Mouse (Mus musculus): Measurements from ENCODE around the gene Il16. TPM values are rescaled to one million over a fixed set of nuclear protein-coding genes. Genes with fewer than 3 reads are reported as not detected.

Il16 gene
- polyA plus RNA-seq, 1 experiment: not detected

DNA sequence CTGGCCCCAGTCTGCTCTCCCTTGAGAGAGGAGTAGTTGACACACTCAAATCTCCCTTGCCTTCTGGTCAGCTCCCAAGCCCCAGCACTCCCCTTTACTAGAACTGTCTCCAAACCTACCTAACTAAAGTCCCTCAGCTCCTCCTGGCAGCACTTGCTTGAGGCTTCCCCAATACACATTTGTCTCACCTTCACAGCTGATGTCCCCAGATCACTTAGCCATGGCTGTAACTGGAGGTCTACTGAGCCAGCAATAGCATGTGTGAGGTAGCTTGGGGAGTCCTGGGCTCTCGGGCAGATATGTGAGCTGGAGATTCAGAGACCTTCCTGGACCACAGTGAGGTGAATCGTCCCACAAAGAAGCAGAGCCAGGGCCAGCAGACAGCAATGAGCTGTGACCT, 33.0 kb upstream of the Il16 start:
- H3K4me3 ChIP-seq (ENCODE audit: low read depth, low read length): no peak overlapping the region
- no peaks in the 10 kb centered on the region for H3K27me3 ChIP-seq (ENCODE audit: control insufficient read depth, insufficient read depth, low read length, poor library complexity, severe bottlenecking)
- H3K27ac ChIP-seq (ENCODE audit: insufficient read depth, low read length): no peak overlapping the region
- H3K4me1 ChIP-seq (ENCODE audit: control insufficient read depth, insufficient read depth, low read length): no peaks in the 10 kb centered on the region
- no peaks in the 10 kb centered on the region for H3K9me3 ChIP-seq (replicated peaks; ENCODE audit: control insufficient read depth, insufficient read depth, low read length, poor library complexity, severe bottlenecking)
- no peak for TF ChIP-seq POLR2A (IDR thresholded peaks at IDR 0.05; ENCODE audit: insufficient read depth, low read length)
- no peak for TF ChIP-seq CTCF (IDR thresholded peaks at IDR 0.05; ENCODE audit: low read depth, low read length)
- TF ChIP-seq EP300 (IDR thresholded peaks at IDR 0.05; ENCODE audit: insufficient read depth, low read depth, low read length): no peak
- H3K36me3 ChIP-seq (ENCODE audit: control insufficient read depth, insufficient read depth, low read length, poor library complexity, severe bottlenecking): no peaks in the 10 kb centered on the region
- H3K9ac ChIP-seq (ENCODE audit: low read depth, poor library complexity, severe bottlenecking): no peak overlapping the region

DNA sequence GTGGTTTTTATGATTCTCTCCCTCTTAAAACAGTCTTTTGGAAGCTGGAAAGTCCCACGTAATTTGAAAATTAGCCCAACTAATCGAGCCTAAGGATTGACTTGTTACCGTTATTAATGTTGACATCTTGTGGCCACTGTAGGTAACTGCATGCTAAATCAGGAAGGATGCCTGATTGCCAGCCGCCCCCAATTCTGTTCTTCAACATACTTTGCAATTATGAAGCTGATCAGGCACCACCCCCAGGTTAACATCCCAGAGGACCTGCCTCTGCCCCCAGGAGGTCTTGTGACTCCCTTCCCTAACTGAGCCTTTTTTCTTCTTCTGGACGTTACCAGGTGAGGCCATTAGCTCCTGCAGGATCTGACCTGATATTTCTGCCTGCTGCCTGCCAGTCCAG, 29.2 kb upstream of the Il16 start:
- H3K36me3 ChIP-seq (ENCODE audit: control insufficient read depth, insufficient read depth, low read length, poor library complexity, severe bottlenecking): no peaks in the 10 kb centered on the region
- H3K27me3 ChIP-seq (ENCODE audit: control insufficient read depth, insufficient read depth, low read length, poor library complexity, severe bottlenecking): no peaks in the 10 kb centered on the region
- no peak overlapping the region for H3K9ac ChIP-seq (ENCODE audit: low read depth, poor library complexity, severe bottlenecking)
- TF ChIP-seq CTCF (IDR thresholded peaks at IDR 0.05; ENCODE audit: low read depth, low read length) (no peak), EP300 (IDR thresholded peaks at IDR 0.05; ENCODE audit: insufficient read depth, low read depth, low read length) (no peak), POLR2A (IDR thresholded peaks at IDR 0.05; ENCODE audit: insufficient read depth, low read length) (no peak)
- H3K4me1 ChIP-seq (ENCODE audit: control insufficient read depth, insufficient read depth, low read length): no peaks in the 10 kb centered on the region
- no peaks in the 10 kb centered on the region for H3K9me3 ChIP-seq (replicated peaks; ENCODE audit: control insufficient read depth, insufficient read depth, low read length, poor library complexity, severe bottlenecking)
- H3K4me3 ChIP-seq (ENCODE audit: low read depth, low read length): no peak overlapping the region
- no peak overlapping the region for H3K27ac ChIP-seq (ENCODE audit: insufficient read depth, low read length)

- no peaks in the 10 kb centered on the region for H3K36me3 ChIP-seq (ENCODE audit: control insufficient read depth, insufficient read depth, low read length, poor library complexity, severe bottlenecking)
- H3K9ac ChIP-seq (ENCODE audit: low read depth, poor library complexity, severe bottlenecking): no peak overlapping the region
- no peaks in the 10 kb centered on the region for H3K27me3 ChIP-seq (ENCODE audit: control insufficient read depth, insufficient read depth, low read length, poor library complexity, severe bottlenecking)
- no peak overlapping the region for H3K4me3 ChIP-seq (ENCODE audit: low read depth, low read length)
- no peaks in the 10 kb centered on the region for H3K9me3 ChIP-seq (replicated peaks; ENCODE audit: control insufficient read depth, insufficient read depth, low read length, poor library complexity, severe bottlenecking)
- no peak overlapping the region for H3K27ac ChIP-seq (ENCODE audit: insufficient read depth, low read length)
- no peaks in the 10 kb centered on the region for H3K4me1 ChIP-seq (ENCODE audit: control insufficient read depth, insufficient read depth, low read length)
- no peak for TF ChIP-seq POLR2A (IDR thresholded peaks at IDR 0.05; ENCODE audit: insufficient read depth, low read length)
- no peak for TF ChIP-seq CTCF (IDR thresholded peaks at IDR 0.05; ENCODE audit: low read depth, low read length)
- no peak for TF ChIP-seq EP300 (IDR thresholded peaks at IDR 0.05; ENCODE audit: insufficient read depth, low read depth, low read length)
Measured at GRCm38 (mm10) chr7:83763674-83764073, 18.1 kb upstream of the Il16 start.

DNA sequence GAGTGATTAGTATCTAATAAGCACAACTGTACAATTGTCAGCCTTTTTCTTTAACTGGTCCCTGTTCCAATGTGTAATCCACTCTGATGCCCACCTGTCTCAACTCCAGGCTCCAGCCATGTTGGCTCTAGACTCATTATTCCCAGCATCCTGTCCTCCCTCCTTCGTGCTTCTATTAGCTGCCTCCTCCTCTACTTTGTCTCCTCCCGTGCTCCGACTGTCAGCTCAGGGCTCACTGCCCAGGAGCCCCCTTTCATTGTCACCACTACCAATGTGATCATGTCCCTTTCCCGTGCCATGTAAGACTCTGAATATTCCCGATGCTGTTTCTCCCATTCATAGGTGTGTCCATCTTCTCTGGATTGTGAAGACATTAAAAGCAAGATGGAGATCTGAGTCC, 16.8 kb upstream of the Il16 start:
- TF ChIP-seq POLR2A (IDR thresholded peaks at IDR 0.05; ENCODE audit: insufficient read depth, low read length) (no peak), EP300 (IDR thresholded peaks at IDR 0.05; ENCODE audit: insufficient read depth, low read depth, low read length) (no peak), CTCF (IDR thresholded peaks at IDR 0.05; ENCODE audit: low read depth, low read length) (no peak)
- Histone ChIP-seq H3K27me3 (ENCODE audit: control insufficient read depth, insufficient read depth, low read length, poor library complexity, severe bottlenecking) (no peaks in the 10 kb centered on the region; the same call in 1 of the 2 replicates), H3K4me3 (ENCODE audit: low read depth, low read length) (no peak overlapping the region), H3K27ac (ENCODE audit: insufficient read depth, low read length) (no peak overlapping the region), H3K4me1 (ENCODE audit: control insufficient read depth, insufficient read depth, low read length) (no peaks in the 10 kb centered on the region), H3K9ac (ENCODE audit: low read depth, poor library complexity, severe bottlenecking) (no peak overlapping the region), H3K9me3 (replicated peaks; ENCODE audit: control insufficient read depth, insufficient read depth, low read length, poor library complexity, severe bottlenecking) (no peaks in the 10 kb centered on the region), H3K36me3 (ENCODE audit: control insufficient read depth, insufficient read depth, low read length, poor library complexity, severe bottlenecking) (no peaks in the 10 kb centered on the region)

DNA sequence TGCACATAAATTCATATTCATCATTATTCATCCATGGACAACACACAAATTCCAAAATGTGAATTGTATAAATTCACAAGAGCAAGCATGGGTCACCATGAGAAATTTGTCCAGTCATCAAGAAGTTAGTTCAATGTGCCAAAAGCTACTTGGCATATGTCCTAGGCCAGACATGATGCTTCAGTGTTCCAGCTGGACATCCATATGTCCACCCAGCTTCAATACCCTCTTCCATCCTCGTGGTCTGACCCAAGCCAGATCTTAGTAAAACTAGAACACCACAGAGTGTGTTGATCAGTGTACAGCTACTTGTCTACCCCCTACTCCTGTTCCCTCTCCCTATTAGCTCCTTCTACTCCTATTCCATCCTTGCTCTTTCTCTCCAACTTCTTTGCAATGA, 5.5 kb upstream of the Il16 start:
- Histone ChIP-seq H3K27ac (ENCODE audit: insufficient read depth, low read length) (no peak overlapping the region), H3K9me3 (replicated peaks; ENCODE audit: control insufficient read depth, insufficient read depth, low read length, poor library complexity, severe bottlenecking) (no peaks in the 10 kb centered on the region), H3K4me1 (ENCODE audit: control insufficient read depth, insufficient read depth, low read length) (no peaks in the 10 kb centered on the region), H3K36me3 (ENCODE audit: control insufficient read depth, insufficient read depth, low read length, poor library complexity, severe bottlenecking) (no peaks in the 10 kb centered on the region), H3K9ac (ENCODE audit: low read depth, poor library complexity, severe bottlenecking) (no peak overlapping the region), H3K4me3 (ENCODE audit: low read depth, low read length) (no peak overlapping the region), H3K27me3 (ENCODE audit: control insufficient read depth, insufficient read depth, low read length, poor library complexity, severe bottlenecking) (no peaks in the 10 kb centered on the region)
- TF ChIP-seq EP300 (IDR thresholded peaks at IDR 0.05; ENCODE audit: insufficient read depth, low read depth, low read length): no peak
- no peak for TF ChIP-seq POLR2A (IDR thresholded peaks at IDR 0.05; ENCODE audit: insufficient read depth, low read length)
- TF ChIP-seq CTCF (IDR thresholded peaks at IDR 0.05; ENCODE audit: low read depth, low read length): no peak

DNA sequence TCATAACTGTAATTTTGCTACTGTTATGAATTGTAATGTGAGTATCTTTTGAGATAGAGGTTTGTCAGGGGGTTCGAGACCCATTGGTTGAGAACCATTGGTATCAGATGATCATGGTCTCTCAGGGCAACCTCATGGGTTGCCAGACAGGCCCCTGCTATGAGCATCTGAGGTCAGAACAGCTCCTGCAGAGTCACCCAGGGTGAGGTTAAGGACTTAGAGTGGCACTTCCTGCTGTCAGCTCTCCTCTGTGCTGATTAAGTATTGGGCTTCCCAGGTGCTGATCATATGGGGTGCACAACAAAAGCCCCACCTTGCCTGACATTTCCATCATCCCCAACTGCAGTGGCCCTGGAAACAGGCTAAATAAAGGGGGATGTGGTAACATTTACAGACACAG, 2.9 kb upstream of the Il16 start:
- Histone ChIP-seq H3K27ac (ENCODE audit: insufficient read depth, low read length) (no peak overlapping the region), H3K9me3 (replicated peaks; ENCODE audit: control insufficient read depth, insufficient read depth, low read length, poor library complexity, severe bottlenecking) (no peaks in the 10 kb centered on the region), H3K4me1 (ENCODE audit: control insufficient read depth, insufficient read depth, low read length) (no peaks in the 10 kb centered on the region), H3K9ac (ENCODE audit: low read depth, poor library complexity, severe bottlenecking) (no peak overlapping the region), H3K27me3 (ENCODE audit: control insufficient read depth, insufficient read depth, low read length, poor library complexity, severe bottlenecking) (no peaks in the 10 kb centered on the region), H3K4me3 (ENCODE audit: low read depth, low read length) (no peak overlapping the region), H3K36me3 (ENCODE audit: control insufficient read depth, insufficient read depth, low read length, poor library complexity, severe bottlenecking) (no peaks in the 10 kb centered on the region)
- no peak for TF ChIP-seq CTCF (IDR thresholded peaks at IDR 0.05; ENCODE audit: low read depth, low read length)
- no peak for TF ChIP-seq POLR2A (IDR thresholded peaks at IDR 0.05; ENCODE audit: insufficient read depth, low read length)
- no peak for TF ChIP-seq EP300 (IDR thresholded peaks at IDR 0.05; ENCODE audit: insufficient read depth, low read depth, low read length)
